Mouse (Mus musculus): ENCODE measurements at regions not wholly inside any gene's neighbourhood (a gene's known extent, or its start where the extent isn't known, plus 50 kb on each side); places are given as distances from the start of the nearest gene placed in this dataset.

- DNase-seq = no peak
Measured at GRCm38 (mm10) chr4:88939397-88939796, 59.4 kb upstream of the Ifne start.

DNA sequence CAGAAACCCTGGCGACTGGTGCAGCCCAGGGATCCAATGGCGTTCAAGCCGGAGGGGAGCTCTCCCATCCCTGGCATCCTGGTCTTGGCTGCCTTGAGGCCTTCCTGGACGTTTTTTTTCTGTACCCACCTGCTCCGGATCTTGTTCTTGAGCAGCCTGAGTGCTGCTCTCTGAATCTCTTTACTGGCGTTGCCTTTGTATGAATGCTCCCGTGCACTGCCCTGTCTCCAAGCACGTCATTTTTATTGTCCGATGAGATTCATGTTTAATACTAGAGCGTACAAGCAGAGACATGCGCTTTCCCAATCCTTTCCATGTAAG lies 58.7 kb upstream of the Ifne start:
- no peak for DNase-seq

- DNase-seq = peak; percentile 47
Measured at GRCm38 (mm10) chr4:88937866-88938711, 58.1 kb upstream of the Ifne start.

DNA sequence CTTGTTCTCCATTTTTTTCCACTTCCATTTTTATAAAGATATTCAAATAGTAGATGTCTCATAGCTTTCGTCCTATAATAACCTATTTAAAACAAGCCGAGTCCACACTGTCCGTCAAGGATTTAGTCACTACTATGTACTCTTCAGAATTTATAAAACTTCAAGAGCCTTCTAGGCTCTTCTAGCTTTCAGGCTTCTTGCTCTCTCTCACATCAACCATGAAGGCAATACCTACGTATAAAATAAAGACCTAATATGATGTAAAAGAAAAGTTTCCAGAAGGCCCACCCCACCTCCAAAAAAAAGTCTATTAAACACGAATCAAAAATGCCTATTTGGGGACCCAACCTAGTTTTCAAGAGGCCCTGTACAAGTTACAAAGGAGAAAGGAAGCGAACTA lies 57.0 kb upstream of the Ifne start:
- DNase-seq = no peak

- no peak for DNase-seq
Measured at GRCm38 (mm10) chr4:88935901-88936300, 55.9 kb upstream of the Ifne start.

DNA sequence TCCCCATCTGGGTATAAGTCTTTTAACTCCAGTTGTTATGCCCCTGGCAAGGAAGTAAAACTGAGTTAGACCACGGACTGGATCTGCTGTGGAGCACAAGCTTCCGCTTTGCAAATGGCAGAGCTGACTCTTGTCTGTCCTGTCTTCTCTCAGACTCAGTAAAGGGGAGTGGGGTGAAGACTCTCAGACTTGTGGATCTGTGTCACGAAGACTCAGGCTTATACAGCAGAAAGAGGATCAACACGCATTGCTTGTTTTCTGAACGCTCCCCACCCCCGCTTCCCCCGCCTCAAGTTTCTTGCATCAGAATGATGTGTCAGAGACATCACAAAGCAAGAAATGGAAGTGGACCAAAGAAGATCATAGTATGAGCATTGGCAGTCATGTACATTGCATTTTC lies 55.3 kb upstream of the Ifne start:
- DNase-seq = no peak

DNA sequence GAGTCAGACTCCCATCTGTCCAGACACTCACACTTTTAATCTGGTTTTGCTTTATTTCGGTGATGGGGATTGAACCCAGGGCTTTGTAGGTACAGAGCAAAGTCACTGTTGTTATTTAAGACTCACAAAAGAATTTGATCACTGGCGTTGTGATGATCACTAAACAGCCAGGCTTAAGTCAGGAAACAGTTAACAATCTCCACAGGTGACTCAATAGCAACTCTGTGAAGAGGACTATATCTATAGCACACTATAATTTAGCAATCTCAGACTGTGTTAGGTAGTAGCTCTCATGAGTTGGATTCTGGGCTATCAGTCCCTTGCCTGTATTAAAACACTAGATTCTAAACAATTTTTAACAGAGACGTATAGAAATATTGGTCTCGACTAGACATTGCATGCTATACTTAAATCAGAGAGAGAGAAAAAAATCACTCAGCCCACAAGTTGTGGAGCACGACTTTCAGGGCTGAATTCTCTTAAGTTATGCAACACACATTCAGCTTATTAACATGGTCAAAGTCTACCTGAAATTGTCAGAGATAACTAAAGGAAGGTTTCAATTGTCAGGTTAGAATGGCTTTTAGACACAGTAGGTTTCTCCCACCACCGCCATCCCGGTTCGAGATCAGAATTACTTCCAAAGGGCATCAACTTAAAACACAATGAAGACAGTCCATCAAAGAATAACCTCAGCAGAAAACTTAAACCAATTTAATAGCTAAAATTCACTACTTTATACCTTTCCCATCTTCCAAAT lies 54.4 kb upstream of the Ifne start:
- no peak for DNase-seq

- no peak for DNase-seq
Measured at GRCm38 (mm10) chr4:88931217-88931616, 51.2 kb upstream of the Ifne start.

All from cerebellum, adult 8-10 months (tissue).